Mouse (Mus musculus): ENCODE data around the gene Chtf18. TPM values are rescaled to one million over a fixed set of nuclear protein-coding genes. Genes with fewer than 3 reads are reported as not detected.

Chtf18 gene
- polyA plus RNA-seq, 1 experiment = 39.4 TPM

DNA sequence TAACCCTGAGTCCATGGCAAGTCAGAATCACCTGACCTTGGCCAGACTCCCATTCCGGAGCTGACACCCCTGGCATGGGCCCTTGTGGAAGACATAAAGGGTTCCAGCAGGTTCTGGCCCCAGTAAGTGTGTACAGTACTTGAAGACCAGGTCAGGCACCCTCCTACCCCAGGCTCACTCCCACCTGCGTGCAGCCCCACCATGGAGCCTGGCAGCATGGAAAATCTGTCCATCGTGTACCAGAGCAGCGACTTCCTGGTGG, 721 bp upstream of the Chtf18 start:
- Histone ChIP-seq H3K4me3 (ENCODE audit: low read depth, low read length) (peak overlapping the region; percentile 90), H3K9me3 (replicated peaks; ENCODE audit: control insufficient read depth, insufficient read depth, low read length, poor library complexity, severe bottlenecking) (no peaks in the 10 kb centered on the region), H3K36me3 (ENCODE audit: control insufficient read depth, insufficient read depth, low read length, poor library complexity, severe bottlenecking) (no peaks in the 10 kb centered on the region), H3K4me1 (ENCODE audit: control insufficient read depth, insufficient read depth, low read length) (no peaks in the 10 kb centered on the region), H3K27me3 (ENCODE audit: control insufficient read depth, insufficient read depth, low read length, poor library complexity, severe bottlenecking) (no peaks in the 10 kb centered on the region), H3K27ac (ENCODE audit: insufficient read depth, low read length) (no peak overlapping the region), H3K9ac (ENCODE audit: low read depth, poor library complexity, severe bottlenecking) (peak overlapping the region; percentile 63)
- TF ChIP-seq CTCF (IDR thresholded peaks at IDR 0.05; ENCODE audit: low read depth, low read length) = no peak
- no peak for TF ChIP-seq EP300 (IDR thresholded peaks at IDR 0.05; ENCODE audit: insufficient read depth, low read depth, low read length)
- TF ChIP-seq POLR2A (IDR thresholded peaks at IDR 0.05; ENCODE audit: insufficient read depth, low read length) = no peak

DNA sequence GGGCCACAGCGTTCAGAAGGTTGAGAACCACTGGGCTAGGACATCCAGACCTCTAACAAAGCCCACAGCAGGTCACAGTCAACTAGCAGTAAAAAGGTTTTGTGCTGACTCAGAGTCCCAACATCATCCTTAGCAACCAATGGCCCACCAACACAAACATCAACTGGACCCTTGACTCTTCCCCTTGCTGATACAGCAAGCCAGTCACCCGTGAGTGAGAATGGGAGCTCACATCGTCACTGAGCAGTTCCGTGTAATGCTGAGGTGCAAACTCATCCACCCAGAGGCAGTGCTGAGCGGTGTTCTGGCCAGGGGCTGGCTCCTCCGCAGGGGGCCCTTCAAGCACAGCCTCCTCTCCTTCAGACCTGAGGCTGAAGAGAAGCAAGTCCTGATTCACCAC, 2.0 kb downstream of the Chtf18 start:
- TF ChIP-seq CTCF (IDR thresholded peaks at IDR 0.05; ENCODE audit: low read depth, low read length) = no peak
- TF ChIP-seq POLR2A (IDR thresholded peaks at IDR 0.05; ENCODE audit: insufficient read depth, low read length) = no peak
- no peak for TF ChIP-seq EP300 (IDR thresholded peaks at IDR 0.05; ENCODE audit: insufficient read depth, low read depth, low read length)
- Histone ChIP-seq H3K36me3 (ENCODE audit: control insufficient read depth, insufficient read depth, low read length, poor library complexity, severe bottlenecking) (peaks cover 14% of the 10 kb centered on the region), H3K4me3 (ENCODE audit: low read depth, low read length) (no peak overlapping the region), H3K27me3 (ENCODE audit: control insufficient read depth, insufficient read depth, low read length, poor library complexity, severe bottlenecking) (no peaks in the 10 kb centered on the region), H3K9me3 (replicated peaks; ENCODE audit: control insufficient read depth, insufficient read depth, low read length, poor library complexity, severe bottlenecking) (no peaks in the 10 kb centered on the region), H3K9ac (ENCODE audit: low read depth, poor library complexity, severe bottlenecking) (no peak overlapping the region), H3K4me1 (ENCODE audit: control insufficient read depth, insufficient read depth, low read length) (no peaks in the 10 kb centered on the region), H3K27ac (ENCODE audit: insufficient read depth, low read length) (no peak overlapping the region)

DNA sequence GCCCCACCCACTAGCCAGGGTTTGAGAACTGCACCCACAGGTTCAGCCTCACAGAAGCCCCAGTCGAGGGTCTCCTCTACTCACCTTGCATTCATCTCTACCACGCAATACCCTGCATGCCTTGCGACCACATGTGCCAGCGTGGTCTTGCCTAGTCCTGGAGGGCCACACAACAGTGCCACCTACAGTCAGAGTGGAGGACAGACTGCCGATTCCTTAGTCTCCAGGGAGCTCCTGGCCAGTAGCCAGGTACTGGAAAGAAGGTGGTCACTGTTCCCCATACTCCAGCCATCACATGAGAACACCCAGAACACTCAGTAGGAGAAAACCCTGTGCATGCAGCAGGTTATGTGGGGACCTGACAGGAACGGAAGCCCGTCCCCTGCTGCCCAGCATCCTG, 3.3 kb downstream of the Chtf18 start:
- 0 out of 2 replicates have a peak, but pooled peaks have one; percentile 5 for TF ChIP-seq EP300 (IDR thresholded peaks at IDR 0.05; ENCODE audit: insufficient read depth, low read depth, low read length)
- TF ChIP-seq POLR2A (IDR thresholded peaks at IDR 0.05; ENCODE audit: insufficient read depth, low read length) = no peak
- peak; percentile 97 for TF ChIP-seq CTCF (IDR thresholded peaks at IDR 0.05; ENCODE audit: low read depth, low read length)
- no peaks in the 10 kb centered on the region for H3K27me3 ChIP-seq (ENCODE audit: control insufficient read depth, insufficient read depth, low read length, poor library complexity, severe bottlenecking)
- H3K4me1 ChIP-seq (ENCODE audit: control insufficient read depth, insufficient read depth, low read length) = no peaks in the 10 kb centered on the region

DNA sequence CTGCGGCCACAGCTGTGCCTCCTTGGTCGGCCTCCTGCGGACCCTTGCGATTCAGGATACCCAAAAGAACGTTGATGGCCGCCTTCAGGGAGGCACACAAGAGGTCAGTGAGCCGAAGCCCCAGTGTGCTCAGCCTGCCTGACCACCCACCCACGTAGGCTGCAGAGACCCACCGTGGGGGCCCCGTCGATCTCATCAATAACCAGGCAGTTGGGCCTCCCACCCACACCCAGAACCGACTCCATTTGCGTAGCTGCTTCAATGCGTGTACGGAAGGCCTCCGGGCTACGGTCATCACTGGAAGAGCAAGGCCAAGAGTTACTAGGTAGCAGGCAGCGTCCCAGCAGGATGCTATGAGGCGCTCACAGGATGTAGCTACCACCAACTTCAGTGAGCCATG, 3.7 kb downstream of the Chtf18 start:
- Histone ChIP-seq H3K27me3 (ENCODE audit: control insufficient read depth, insufficient read depth, low read length, poor library complexity, severe bottlenecking) (no peaks in the 10 kb centered on the region), H3K9me3 (replicated peaks; ENCODE audit: control insufficient read depth, insufficient read depth, low read length, poor library complexity, severe bottlenecking) (no peaks in the 10 kb centered on the region), H3K27ac (ENCODE audit: insufficient read depth, low read length) (no peak overlapping the region), H3K9ac (ENCODE audit: low read depth, poor library complexity, severe bottlenecking) (peak overlapping the region; percentile 41), H3K36me3 (ENCODE audit: control insufficient read depth, insufficient read depth, low read length, poor library complexity, severe bottlenecking) (peaks cover 20% of the 10 kb centered on the region), H3K4me3 (ENCODE audit: low read depth, low read length) (peak overlapping the region; percentile 41), H3K4me1 (ENCODE audit: control insufficient read depth, insufficient read depth, low read length) (no peaks in the 10 kb centered on the region)
- TF ChIP-seq POLR2A (IDR thresholded peaks at IDR 0.05; ENCODE audit: insufficient read depth, low read length) (no peak), CTCF (IDR thresholded peaks at IDR 0.05; ENCODE audit: low read depth, low read length) (no peak)

More for the DNA sequence above, 3.3 kb downstream of the Chtf18 start:
- peaks cover 18% of the 10 kb centered on the region for H3K36me3 ChIP-seq (ENCODE audit: control insufficient read depth, insufficient read depth, low read length, poor library complexity, severe bottlenecking)
- H3K27ac ChIP-seq (ENCODE audit: insufficient read depth, low read length) = no peak overlapping the region
- H3K4me3 ChIP-seq (ENCODE audit: low read depth, low read length) = peak overlapping the region; percentile 41
- no peaks in the 10 kb centered on the region for H3K9me3 ChIP-seq (replicated peaks; ENCODE audit: control insufficient read depth, insufficient read depth, low read length, poor library complexity, severe bottlenecking)
- H3K9ac ChIP-seq (ENCODE audit: low read depth, poor library complexity, severe bottlenecking) = peak overlapping the region; percentile 41

DNA sequence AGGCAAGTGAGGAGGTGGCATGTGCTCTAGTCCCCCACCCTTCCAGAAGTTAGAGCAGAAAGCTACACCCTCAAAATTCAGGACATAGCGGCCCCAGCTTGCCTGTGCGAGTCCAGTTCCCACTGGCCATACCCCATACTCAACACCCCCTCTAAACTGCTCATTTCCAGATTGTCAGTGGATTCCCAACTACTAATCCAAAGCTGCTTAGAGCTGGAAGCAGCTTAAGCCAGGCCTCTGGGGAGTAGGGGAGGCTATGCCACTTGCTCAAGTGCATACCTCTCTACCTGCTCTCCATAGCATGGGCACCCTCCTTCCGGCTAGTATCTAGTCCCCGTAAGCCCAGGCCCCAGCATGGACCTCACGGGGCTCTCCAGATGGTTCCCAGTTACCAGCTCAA, 5.7 kb downstream of the Chtf18 start:
- no peaks in the 10 kb centered on the region for H3K4me1 ChIP-seq (ENCODE audit: control insufficient read depth, insufficient read depth, low read length)
- H3K9ac ChIP-seq (ENCODE audit: low read depth, poor library complexity, severe bottlenecking) = no peak overlapping the region
- H3K9me3 ChIP-seq (replicated peaks; ENCODE audit: control insufficient read depth, insufficient read depth, low read length, poor library complexity, severe bottlenecking) = no peaks in the 10 kb centered on the region
- no peak for TF ChIP-seq POLR2A (IDR thresholded peaks at IDR 0.05; ENCODE audit: insufficient read depth, low read length)
- no peak for TF ChIP-seq CTCF (IDR thresholded peaks at IDR 0.05; ENCODE audit: low read depth, low read length)
- TF ChIP-seq EP300 (IDR thresholded peaks at IDR 0.05; ENCODE audit: insufficient read depth, low read depth, low read length) = no peak
- no peaks in the 10 kb centered on the region for H3K27me3 ChIP-seq (ENCODE audit: control insufficient read depth, insufficient read depth, low read length, poor library complexity, severe bottlenecking)
- no peak overlapping the region for H3K27ac ChIP-seq (ENCODE audit: insufficient read depth, low read length)
- no peak overlapping the region for H3K4me3 ChIP-seq (ENCODE audit: low read depth, low read length)
- peaks cover 20% of the 10 kb centered on the region for H3K36me3 ChIP-seq (ENCODE audit: control insufficient read depth, insufficient read depth, low read length, poor library complexity, severe bottlenecking)

DNA sequence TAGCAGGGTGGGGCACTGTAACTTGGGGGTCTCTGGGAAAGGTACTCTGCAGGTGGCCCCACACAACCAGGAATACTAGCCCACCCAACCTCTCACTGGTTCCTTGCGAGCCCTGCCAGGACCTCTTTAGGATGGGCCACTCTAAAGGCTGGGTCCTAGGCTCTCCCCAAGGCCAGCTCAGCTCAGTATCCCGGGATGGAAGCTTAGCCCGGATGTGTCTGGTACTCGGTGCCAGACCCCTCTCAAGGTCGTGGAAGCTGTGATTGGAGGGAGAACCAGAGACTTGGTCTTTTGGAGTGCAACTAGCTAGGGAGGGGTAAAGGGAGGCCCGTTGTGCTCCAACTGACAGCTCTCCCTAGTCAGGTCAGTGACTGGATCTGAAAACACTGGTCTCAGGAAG, 9.5 kb downstream of the Chtf18 start:
- TF ChIP-seq POLR2A (IDR thresholded peaks at IDR 0.05; ENCODE audit: insufficient read depth, low read length) = no peak
- Histone ChIP-seq H3K36me3 (ENCODE audit: control insufficient read depth, insufficient read depth, low read length, poor library complexity, severe bottlenecking) (peaks cover 20% of the 10 kb centered on the region), H3K9ac (ENCODE audit: low read depth, poor library complexity, severe bottlenecking) (peak overlapping the region; percentile 49), H3K4me3 (ENCODE audit: low read depth, low read length) (peak overlapping the region; percentile 51), H3K27me3 (ENCODE audit: control insufficient read depth, insufficient read depth, low read length, poor library complexity, severe bottlenecking) (no peaks in the 10 kb centered on the region), H3K27ac (ENCODE audit: insufficient read depth, low read length) (no peak overlapping the region), H3K4me1 (ENCODE audit: control insufficient read depth, insufficient read depth, low read length) (peaks cover 10% of the 10 kb centered on the region), H3K9me3 (replicated peaks; ENCODE audit: control insufficient read depth, insufficient read depth, low read length, poor library complexity, severe bottlenecking) (no peaks in the 10 kb centered on the region)

All from ES-Bruce4 (cell line).